Mouse (Mus musculus) retina, embryonic 14.5 days (tissue): ENCODE measurements around the gene Proz.
"Not testable (repeated sequence)": the region's sequence is repeated elsewhere in the genome, so short reads cannot be mapped to it uniquely, and the experiment has no call there.

ENCODE experiments used
- DNase-seq: peaks from one replicate; pipeline ENCODE4 v3.0.0-alpha.2; 2015; ENCODE audit warnings: low spot score

The Proz gene

GRCm38 (mm10) chr8:13060441-13061150, at the start of gene Proz:
TSS of gene Proz (plus strand) at chr8:13060914.
- no peak for DNase-seq

DNA sequence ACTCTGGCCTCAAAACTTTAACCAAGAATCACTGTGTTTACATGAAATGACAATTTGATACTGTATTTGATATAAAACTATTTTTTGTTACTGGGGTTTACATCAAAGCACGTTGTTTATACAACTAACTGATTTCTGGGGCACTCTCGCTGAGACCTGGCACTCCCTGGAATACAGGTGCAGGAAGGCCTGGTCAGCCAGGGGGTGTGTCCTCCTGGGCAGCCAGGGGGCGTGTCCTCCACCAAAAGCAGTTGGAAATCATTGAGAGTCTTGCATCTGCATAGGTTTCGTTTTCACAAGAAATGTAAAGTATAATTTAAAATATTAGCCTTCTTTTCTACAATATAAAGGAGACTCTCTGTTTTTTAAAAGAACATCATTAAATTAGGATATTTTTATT, 41.2 kb upstream of the Proz start:
- DNase-seq, result no peak

DNA sequence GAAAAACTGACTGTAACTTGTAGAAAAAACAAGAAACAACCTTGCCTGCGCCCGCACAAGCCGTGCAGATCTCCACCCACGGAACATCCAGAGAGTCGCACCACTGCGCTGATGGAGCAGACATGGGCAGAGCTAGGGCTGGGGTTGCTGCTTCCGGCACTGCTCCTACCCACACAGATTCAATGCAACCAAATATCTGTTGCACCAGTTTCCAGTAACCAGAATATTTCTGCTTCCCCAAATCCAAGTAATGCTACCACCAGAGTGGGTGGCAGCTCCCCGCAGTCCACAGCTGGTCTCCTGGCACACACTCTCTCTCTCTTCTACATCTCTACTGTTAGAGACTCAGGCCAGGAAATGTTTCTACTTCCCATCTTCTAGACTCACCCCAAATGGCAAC, 38.9 kb upstream of the Proz start:
- no peak for DNase-seq

DNA sequence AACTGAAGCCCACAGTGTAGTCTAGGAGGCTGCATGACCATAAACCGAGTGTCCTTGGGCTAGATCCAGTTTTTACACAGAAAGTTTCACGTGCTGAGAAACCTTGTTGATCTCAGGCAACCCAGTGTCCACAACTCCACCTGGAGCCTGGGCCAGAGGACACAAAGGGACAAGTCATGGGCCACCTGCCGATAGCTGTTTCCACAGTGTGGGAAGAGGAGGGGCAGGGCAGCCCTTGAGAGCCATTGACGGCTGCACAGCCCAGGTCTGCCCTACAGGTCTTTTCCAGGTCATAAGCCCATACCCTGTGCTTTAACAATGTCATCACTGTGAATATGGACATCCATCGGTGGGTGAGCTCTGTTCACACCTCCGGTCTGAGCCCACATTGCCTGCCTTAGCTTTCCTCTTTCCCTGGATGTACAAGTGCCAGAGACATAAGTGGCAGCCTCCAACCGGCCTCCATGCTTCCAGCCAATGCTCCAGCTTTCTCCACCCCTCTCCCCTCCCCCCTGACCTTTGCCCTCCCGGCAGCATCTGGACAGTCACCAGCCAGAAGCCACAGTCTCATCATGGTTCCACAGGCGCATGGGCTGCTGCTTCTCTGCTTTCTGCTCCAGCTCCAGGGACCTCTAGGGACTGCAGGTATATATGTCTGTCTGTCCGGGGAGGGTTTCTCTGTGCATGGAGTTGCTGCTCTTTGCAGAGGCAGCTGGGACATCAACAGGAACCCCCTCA, 35.1 kb upstream of the Proz start, which contains the start of gene F7:
TSS of gene F7 (plus strand) at position 548 of the 738 bp plus-strand sequence.
- no peak for DNase-seq

GRCm38 (mm10) chr8:13027615-13028014, 33.1 kb upstream of the Proz start:
- DNase-seq, result no peak

GRCm38 (mm10) chr8:13028482-13028881, 32.2 kb upstream of the Proz start:
- no peak for DNase-seq

- DNase-seq, result no peak
Observed at GRCm38 (mm10) chr8:13036346-13036812, 24.3 kb upstream of the Proz start.

- no peak for DNase-seq
Observed at GRCm38 (mm10) chr8:13037015-13037414, 23.7 kb upstream of the Proz start, which contains the start of gene F10. TSS of gene F10 (plus strand) at chr8:13037308.

- peak; percentile 27 for DNase-seq
Observed at GRCm38 (mm10) chr8:13037569-13037968, 23.1 kb upstream of the Proz start.

- no peak for DNase-seq
Observed at GRCm38 (mm10) chr8:13039054-13039453, 21.7 kb upstream of the Proz start.

GRCm38 (mm10) chr8:13041459-13041858, 19.3 kb upstream of the Proz start:
- no peak for DNase-seq

DNA sequence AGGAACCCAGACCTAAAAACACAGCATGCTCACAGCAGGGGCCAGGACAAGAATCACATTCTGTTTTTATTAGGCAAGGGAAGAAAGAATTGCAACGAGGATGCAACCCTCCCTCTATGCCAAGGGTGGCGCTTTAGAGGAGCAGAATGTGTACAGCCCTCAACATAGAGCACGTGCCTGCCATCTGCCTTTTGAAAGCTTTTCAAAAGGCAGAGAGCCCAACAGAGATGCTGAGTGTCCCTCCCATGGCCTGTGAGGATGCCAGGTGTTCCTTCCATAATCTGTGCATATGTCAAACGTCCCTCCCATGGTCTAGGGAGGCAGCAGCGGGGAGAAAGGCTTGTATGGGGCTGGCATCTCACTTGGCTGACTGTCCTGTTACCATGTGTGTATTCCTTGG, 13.1 kb upstream of the Proz start:
- DNase-seq, result no peak

- DNase-seq, result no peak
Observed at GRCm38 (mm10) chr8:13050550-13050949, 10.2 kb upstream of the Proz start.

DNA sequence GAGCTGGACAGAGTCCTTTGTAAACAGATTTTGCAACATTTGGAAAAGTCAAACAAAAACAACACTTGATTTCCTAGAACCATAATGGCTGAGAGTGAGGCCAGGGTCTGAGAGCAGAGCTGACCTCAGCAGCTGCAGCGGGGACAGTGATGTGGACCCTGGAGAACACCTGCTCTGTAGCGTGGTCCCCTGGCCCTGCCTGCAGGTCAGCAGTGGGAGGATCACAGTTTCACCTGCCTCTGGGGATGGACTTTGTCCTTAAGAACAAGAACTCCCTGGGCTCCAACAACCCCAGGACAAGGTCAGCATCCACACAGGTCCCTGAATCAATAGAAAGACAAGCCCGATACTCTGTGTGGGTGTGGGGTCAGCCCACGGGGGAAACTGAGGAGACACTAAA, 3.4 kb upstream of the Proz start:
- no peak for DNase-seq

GRCm38 (mm10) chr8:13063112-13063511, 2.4 kb downstream of the Proz start:
- no peak for DNase-seq

GRCm38 (mm10) chr8:13073255-13073654, 12.5 kb downstream of the Proz start:
- DNase-seq, result no peak

DNA sequence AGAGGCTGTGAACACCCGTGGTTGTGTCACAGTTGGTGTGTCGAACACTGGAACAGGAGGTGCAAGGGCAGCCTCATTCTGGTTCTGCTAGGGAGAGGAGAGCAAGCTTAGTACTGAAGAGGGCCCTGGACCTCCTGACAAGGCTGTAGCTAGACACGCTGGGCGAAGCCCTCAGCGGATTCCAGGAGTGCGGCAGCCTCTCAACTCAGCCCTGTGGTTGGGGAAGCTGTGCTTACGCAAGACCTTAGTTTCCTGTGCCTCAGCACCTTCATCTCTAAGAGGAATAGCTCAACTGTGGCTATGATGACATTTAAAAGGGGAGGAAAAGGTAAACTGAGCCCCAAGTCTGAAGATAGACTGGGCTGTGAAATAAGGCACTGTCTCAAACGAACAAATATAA, 14.3 kb downstream of the Proz start:
- no peak for DNase-seq

GRCm38 (mm10) chr8:13075579-13075978, 14.9 kb downstream of the Proz start:
- DNase-seq, result not testable (repeated sequence)

GRCm38 (mm10) chr8:13077542-13077941, 16.8 kb downstream of the Proz start:
- DNase-seq, result no peak

- peak; percentile 86 for DNase-seq
Observed at GRCm38 (mm10) chr8:13104691-13105086, 44.0 kb downstream of the Proz start.

DNA sequence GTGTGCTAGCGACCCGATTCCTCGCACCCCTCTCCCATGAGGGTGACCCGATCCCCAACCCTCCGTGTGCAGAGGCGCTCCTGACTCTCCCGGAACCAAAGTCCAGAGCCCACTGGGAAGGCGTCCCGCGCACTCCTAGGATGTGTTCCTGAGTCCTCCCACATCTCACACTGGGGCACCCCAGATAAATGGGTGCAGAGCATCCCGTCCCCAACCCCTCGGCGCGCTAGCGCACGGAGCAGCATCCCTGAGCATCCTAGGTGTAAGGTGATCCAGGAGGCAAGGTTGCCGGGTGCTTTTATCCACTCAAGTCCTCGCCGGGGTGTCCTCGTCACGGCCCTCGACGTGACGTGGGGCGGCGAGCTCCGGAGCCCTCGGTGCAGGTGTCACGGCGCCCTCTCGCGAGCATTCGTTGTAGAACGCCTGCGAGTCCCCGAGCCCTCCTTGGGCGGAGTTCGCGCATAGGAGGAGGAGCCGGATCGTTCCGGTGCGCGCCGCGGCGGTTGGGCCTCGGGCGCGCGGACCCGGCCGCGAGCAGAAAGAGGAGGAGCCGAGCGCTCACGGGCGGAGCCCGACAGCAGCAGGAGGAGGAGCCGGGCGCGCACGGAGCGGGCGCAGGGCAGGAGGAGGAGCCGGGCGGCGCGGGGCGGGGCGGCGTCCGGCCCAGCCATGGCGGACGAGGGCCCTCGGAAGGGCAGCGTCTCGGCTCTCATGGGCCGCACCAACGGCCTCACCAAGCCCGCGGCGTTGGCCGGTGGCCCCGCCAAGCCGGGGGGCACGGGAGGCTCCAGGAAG, 44.6 kb downstream of the Proz start, which contains the start of the genes Pcid2 and Cul4a:
TSS of gene Pcid2 (minus strand) at position 373 of the 795 bp plus-strand sequence.
TSS of gene Cul4a (plus strand) at position 535 of the 795 bp plus-strand sequence.
- peak; percentile 98 for DNase-seq

GRCm38 (mm10) chr8:13105908-13106551, 45.3 kb downstream of the Proz start:
- peak; percentile 53 for DNase-seq
